Mouse (Mus musculus) gastrocnemius, adult 2 months (tissue): ENCODE data around the gene Slc7a11. TPM values are rescaled to one million over a fixed set of nuclear protein-coding genes. Genes with fewer than 3 reads are reported as not detected.
"Not testable (repeated sequence)": the region's sequence is repeated elsewhere in the genome, so short reads cannot be mapped to it uniquely, and the experiment has no call there.

Experiments used
- DNase-seq: peaks from one replicate; pipeline ENCODE4 v3.0.0; 2022
- H3K27ac ChIP-seq: fragments of 200-600 bp; 2 replicates; pipeline ENCODE4 v1.8.1; 2022; ENCODE audit warnings: mild to moderate bottlenecking
- H3K4me3 ChIP-seq: fragments of 200-600 bp; 2 replicates; pipeline ENCODE4 v1.8.1; 2022; ENCODE audit warnings: mild to moderate bottlenecking, moderate library complexity
- CTCF ChIP-seq: fragments of 200-600 bp; IDR thresholded peaks from 2 replicates; pipeline ENCODE4 v1.8.1; 2022; ENCODE audit warnings: antibody characterized with exemption, mild to moderate bottlenecking, moderate library complexity
- intact Hi-C: fragments of 180-260 bp; cut with DNase I; formaldehyde crosslinking; loops from one replicate; pipeline ENCODE4 v1.15.1; 2025
- total RNA-seq, 2 experiments: library from RNA; stranded (reverse); gene quantifications; 2 replicates each; pipeline ENCODE4 v1.2.3; 2021

The Slc7a11 gene
- total RNA-seq, 2 experiments from 2014 or later = 0.06 to 0.18 TPM

DNA sequence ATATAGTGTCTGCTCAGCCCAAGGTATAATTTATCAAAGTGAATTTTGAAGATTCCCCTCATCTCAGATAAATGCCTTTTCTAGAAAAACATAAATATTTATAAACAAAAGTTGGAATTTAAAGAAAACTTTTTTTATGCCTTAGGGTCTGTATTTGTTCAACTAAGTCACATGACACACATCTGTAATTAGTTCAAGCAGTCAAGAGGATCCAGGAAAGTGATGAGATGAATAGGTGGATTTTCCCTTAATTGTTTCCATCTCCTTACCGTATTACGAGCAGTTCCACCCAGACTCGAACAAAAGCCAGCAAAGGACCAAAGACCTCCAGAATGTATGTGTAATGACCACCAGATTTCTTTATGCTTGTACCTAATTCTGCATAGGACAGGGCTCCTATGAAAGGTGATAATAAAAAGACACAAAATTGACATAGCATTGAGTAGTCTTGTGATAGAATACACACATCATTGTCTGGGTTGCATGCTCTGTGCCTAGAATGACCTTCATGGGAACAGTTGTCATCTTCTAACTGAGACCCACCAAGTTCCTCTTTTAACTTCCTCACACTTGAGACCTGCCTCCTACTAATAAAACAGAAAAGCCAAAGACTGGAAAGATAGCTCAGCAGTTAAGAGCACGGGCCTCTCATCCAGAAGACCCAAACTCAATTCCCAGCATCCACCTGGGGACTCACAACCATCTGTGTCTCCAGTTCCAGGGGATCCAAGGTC, 4.7 kb downstream of the Slc7a11 start:
- intact Hi-C loops = no loop called here
- Histone ChIP-seq H3K4me3 (no peak overlapping the region), H3K27ac (no peak overlapping the region)
- TF ChIP-seq CTCF = no peak
- no peak for DNase-seq

DNA sequence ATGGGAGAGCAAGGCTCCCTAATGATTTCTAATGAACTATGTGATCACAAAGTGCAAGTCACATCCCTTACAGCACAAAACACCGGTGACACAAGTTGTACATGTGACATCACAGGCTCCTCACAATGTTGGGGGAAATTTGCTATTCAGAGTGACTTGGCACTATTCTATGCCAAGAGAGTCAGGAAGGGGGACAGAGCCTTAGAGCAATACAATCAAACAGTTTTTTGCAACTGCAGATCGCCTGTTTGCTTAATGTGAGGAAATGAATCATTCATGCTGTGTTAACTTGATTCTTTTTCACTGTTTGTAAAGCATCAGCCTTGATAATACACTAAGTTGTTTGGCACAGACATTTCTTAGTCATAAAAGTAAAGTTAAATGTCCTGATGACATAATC, 5.3 kb downstream of the Slc7a11 start:
- intact Hi-C loops = not testable (repeated sequence)

GRCm38 (mm10) chr3:50436409-50436808, 7.0 kb downstream of the Slc7a11 start:
- H3K27ac ChIP-seq, H3K4me3 ChIP-seq, intact Hi-C loops, DNase-seq: not testable (repeated sequence)

More for the DNA sequence above, 5.3 kb downstream of the Slc7a11 start:
- not testable (repeated sequence) for DNase-seq, H3K4me3 ChIP-seq, H3K27ac ChIP-seq

DNA sequence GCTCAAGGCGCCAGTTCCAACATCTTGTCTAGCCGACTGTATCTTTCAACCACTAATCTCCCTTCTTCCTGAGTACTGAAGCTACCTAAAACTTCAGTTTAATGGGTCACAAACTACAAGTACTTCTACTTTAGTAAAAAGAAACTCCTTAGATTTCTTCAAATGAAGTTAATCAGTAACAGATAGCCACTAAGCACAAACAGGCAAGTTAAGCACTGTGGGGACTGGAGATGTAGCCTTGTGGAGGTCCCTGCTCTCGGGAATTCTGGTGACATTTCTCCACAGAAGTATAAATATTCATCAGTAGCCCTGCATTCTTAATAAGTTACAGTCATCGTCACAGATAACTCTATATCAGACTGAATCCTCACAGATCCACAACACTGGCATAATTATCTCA, 9.6 kb downstream of the Slc7a11 start:
- Histone ChIP-seq H3K4me3 (no peak overlapping the region), H3K27ac (no peak overlapping the region)
- no peak for DNase-seq
- intact Hi-C loops = no loop called here
- no peak for TF ChIP-seq CTCF

DNA sequence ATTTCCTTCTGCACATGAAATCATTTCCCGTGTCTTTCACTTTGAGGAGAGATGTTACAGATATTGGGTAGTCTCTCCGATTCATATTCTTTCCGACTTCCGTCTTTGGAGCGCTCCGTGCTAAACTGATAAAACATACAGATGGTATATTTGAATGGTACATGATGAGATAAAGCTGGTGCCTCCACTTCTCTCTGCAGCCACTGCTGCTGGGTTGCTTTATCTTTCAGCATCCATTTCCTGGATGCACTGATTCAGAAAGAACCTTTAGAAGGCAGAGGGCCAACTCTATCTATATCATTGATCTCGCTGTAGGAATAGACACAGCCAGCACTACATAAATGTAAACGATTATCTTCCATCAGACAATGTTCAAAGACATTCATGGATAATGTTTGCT, 12.6 kb downstream of the Slc7a11 start:
- intact Hi-C loops = no loop called here
- Histone ChIP-seq H3K27ac (no peak overlapping the region), H3K4me3 (no peak overlapping the region)
- no peak for TF ChIP-seq CTCF
- DNase-seq = no peak

DNA sequence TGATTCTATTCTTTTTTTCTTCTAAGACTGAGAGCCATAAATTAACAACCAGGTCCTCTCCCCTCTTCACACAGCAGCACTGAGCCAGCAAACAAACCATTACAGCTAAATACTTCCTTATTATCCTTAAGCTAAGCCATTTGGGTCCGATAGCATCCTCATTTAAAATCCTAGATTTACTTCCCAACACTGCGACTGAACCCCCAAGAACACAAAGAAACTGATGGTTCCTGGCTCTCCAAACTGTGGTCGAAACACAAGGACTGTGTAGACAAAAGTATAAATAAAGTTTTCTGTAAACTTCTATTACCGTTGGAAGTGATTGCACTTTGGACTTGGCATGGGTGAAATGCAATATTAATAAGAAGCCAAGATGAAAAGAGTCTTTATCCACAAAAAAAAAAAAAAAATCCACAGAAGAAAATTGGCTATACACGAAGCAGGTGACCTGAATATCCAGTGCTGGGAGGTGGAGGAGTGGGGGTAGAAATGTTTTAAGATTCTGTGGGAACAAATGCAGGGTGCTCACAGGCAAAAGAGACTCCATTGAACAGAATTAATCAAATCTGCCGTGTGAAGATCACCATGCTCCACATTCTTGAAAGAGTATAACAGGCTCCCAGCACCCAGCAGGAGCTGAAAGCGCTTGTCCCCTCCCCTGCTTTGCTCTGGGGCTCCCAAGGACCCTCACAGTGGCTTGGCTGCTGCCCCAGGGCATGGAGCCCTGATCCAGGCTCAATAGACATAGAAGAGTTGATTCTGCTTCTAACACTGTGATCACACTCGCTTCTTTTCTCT, 21.7 kb downstream of the Slc7a11 start:
- TF ChIP-seq CTCF = no peak
- intact Hi-C loops = no loop called here
- H3K4me3 ChIP-seq = no peak overlapping the region
- no peak for DNase-seq
- no peak overlapping the region for H3K27ac ChIP-seq

DNA sequence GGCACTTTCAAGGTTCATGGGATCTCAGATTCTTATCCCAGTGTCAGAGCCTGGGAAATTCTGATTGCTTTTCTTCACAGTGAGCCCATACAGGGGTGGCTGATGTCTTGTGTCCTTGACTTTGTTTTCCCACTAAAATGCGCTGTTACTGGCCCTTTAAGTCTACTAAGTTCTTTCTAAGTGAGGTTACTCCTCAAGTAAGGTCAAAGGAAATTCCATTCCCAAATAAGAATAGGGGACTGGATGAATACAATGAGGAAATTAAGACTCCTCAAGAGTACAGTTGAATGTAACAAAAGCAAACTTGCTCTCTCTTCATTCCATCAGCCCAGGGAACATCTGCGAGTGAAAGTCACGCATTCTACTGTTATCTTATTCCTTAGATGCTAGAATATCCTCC, 24.3 kb downstream of the Slc7a11 start:
- intact Hi-C loops = no loop called here
- H3K4me3 ChIP-seq = no peak overlapping the region
- H3K27ac ChIP-seq = no peak overlapping the region
- DNase-seq = no peak
- TF ChIP-seq CTCF = no peak

DNA sequence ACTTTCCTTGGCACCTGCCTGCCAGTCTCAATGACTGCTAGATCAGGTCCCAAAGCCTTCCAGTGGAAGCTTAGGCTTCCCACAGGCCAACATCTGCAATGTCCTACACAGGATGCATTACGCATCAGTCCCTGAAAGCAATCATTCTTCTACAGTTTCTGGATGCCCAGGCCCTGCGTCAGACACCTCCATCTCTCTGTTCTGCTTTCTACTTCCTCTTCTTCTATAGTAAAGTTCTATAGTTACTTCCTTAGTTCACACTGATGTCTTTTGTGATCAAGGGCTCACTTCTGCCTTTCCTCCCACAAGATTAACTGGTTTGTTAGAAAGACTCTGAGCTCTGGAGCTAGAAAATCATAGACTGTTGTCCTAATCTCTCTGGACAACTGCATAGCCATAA, 36.6 kb downstream of the Slc7a11 start:
- Histone ChIP-seq H3K4me3 (no peak overlapping the region), H3K27ac (no peak overlapping the region)
- DNase-seq = no peak
- intact Hi-C loops = no loop called here
- no peak for TF ChIP-seq CTCF

DNA sequence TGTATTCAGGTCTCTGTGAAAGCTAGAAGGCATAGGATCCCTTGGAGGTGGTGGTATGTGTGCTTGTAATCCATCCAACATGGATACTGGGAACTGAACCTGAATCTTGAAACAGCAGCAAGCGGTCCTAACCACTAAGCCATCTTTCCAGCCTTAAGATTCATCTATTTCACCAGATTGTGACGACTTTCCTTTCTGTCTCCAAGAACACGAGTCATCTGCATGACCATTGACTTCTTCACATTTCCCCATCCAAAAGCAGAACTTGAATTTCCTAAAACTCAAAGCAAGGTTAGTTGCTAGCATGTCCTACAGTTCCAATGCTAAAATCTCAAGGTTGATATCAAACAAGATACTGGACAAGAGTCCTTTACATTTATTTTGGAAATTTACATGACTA, 37.5 kb downstream of the Slc7a11 start:
- Histone ChIP-seq H3K4me3 (no peak overlapping the region), H3K27ac (no peak overlapping the region)
- intact Hi-C loops = no loop called here
- no peak for DNase-seq
- TF ChIP-seq CTCF = no peak

DNA sequence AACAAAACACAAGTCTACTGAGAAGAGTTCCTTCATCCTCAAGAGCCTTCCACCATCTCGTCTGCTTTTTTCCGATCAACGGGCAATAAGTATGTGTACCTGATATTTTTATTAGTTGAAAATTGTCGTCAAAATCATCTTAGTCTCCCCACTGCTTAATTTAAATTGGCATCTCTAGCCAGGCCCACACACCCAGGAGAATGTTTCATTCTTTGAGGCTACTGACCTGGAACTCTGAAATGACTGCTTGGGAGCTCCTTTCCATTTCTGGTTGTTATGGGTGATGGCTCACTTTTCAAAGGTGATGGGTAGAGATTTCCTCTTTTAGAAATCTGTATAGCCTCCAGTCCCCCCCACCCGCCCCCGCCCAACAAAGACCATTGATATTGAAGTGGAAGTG, 54.6 kb downstream of the Slc7a11 start:
- no peak overlapping the region for H3K4me3 ChIP-seq
- TF ChIP-seq CTCF = no peak
- H3K27ac ChIP-seq = no peak overlapping the region
- intact Hi-C loops = no loop called here
- no peak for DNase-seq

GRCm38 (mm10) chr3:50388288-50388687, 55.1 kb downstream of the Slc7a11 start:
- Histone ChIP-seq H3K27ac (no peak overlapping the region), H3K4me3 (no peak overlapping the region)
- DNase-seq = no peak
- intact Hi-C loops = no loop called here
- no peak for TF ChIP-seq CTCF

DNA sequence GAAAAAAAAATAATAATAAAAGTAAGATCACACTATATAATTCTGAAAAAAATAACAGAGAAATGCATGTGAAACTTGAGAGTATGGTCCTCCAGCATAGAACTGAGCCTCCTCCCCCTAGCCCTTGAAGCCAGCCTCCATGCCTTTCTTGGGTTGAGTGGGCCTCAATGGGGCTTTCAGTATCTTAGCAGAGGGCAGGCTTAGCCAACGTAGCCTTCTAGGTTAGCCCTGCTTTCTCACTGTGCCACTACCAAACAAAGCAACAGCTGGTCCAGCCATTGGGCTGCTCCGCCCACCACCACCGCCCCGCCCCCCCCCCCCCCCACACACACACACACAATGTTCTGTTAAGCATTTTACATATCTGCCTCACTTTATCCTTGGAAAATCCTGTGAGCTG, 56.1 kb downstream of the Slc7a11 start:
- no peak for DNase-seq
- H3K27ac ChIP-seq = no peak overlapping the region
- intact Hi-C loops = no loop called here
- H3K4me3 ChIP-seq = no peak overlapping the region
- no peak for TF ChIP-seq CTCF

GRCm38 (mm10) chr3:50386561-50387221, 56.7 kb downstream of the Slc7a11 start:
- no peak overlapping the region for H3K27ac ChIP-seq
- no peak for DNase-seq
- H3K4me3 ChIP-seq = no peak overlapping the region
- TF ChIP-seq CTCF = no peak
- intact Hi-C loops = no loop called here
